Mouse (Mus musculus) hindbrain, embryonic 11.5 days (tissue): ENCODE measurements around the gene Ubtf. TPM values are rescaled to one million over a fixed set of nuclear protein-coding genes. Genes with fewer than 3 reads are reported as not detected.

Experiments
- ATAC-seq: fragments of 200-750 bp; cut with Nextera tagmentation; 2 replicates; pipeline ENCODE4 v1.8.0; 2017; ENCODE audit warnings: mild to moderate bottlenecking, moderate TSS enrichment, moderate library complexity; ENCODE audit not compliant: low FRiP score
- DNase-seq: peaks from one replicate; pipeline ENCODE4 v3.0.0-alpha.2; 2015; ENCODE audit warnings: low spot score
- H3K27ac ChIP-seq: fragments of 300-500 bp; sonication (generic); 2 replicates; pipeline ENCODE4 v1.5.1; 2014; ENCODE audit warnings: mild to moderate bottlenecking, low read depth, low read length
- H3K27me3 ChIP-seq: fragments of 300-500 bp; sonication (generic); 2 replicates; pipeline ENCODE4 v1.6.1; 2014; ENCODE audit warnings: mild to moderate bottlenecking, low read length, moderate library complexity, mixed read lengths; ENCODE audit not compliant: control insufficient read depth, insufficient read depth
- H3K36me3 ChIP-seq: fragments of 300-500 bp; sonication (generic); 2 replicates; pipeline ENCODE4 v1.6.1; 2014; ENCODE audit warnings: mild to moderate bottlenecking, low read length, moderate library complexity, mixed read lengths; ENCODE audit not compliant: control insufficient read depth, insufficient read depth
- H3K4me1 ChIP-seq: fragments of 300-500 bp; sonication (generic); replicated peaks from 2 replicates; pipeline ENCODE4 v1.6.1; 2014; ENCODE audit warnings: low read length, mixed read lengths; ENCODE audit not compliant: control insufficient read depth, insufficient read depth
- H3K4me2 ChIP-seq: fragments of 300-500 bp; sonication (generic); replicated peaks from 2 replicates; pipeline ENCODE4 v1.6.1; 2014; ENCODE audit warnings: mild to moderate bottlenecking, low read depth, low read length
- H3K4me3 ChIP-seq: fragments of 300-500 bp; sonication (generic); 2 replicates; pipeline ENCODE4 v1.5.1; 2014; ENCODE audit warnings: low read depth, low read length
- H3K9ac ChIP-seq: fragments of 300-500 bp; sonication (generic); 2 replicates; pipeline ENCODE4 v1.6.1; 2014; ENCODE audit warnings: low read depth, low read length
- H3K9me3 ChIP-seq: fragments of 300-500 bp; sonication (generic); 2 replicates; pipeline ENCODE4 v1.6.1; 2016; ENCODE audit warnings: low read length; ENCODE audit not compliant: control insufficient read depth
- WGBS: fragments of 180-500 bp; shearing (Covaris S2); extraction: QIAGEN DNeasy Blood & Tissue Kit; methylation state at CpG from one replicate; pipeline ENCODE4 v1.1.7; 2014; 5-methylcytosine and 5-hydroxymethylcytosine counted together
- polyA plus RNA-seq: library from polyadenylated mRNA; unstranded; fragments of >200 nt; fragmentation: Nextera tagmentation; extraction: Ambion mirVana; gene quantifications from 2 replicates; pipeline ENCODE4 v1.2.1, GENCODE M21; 2014

Gene Ubtf
- polyA plus RNA-seq, 1 experiment from 2014 or later = 82.1 TPM

DNA sequence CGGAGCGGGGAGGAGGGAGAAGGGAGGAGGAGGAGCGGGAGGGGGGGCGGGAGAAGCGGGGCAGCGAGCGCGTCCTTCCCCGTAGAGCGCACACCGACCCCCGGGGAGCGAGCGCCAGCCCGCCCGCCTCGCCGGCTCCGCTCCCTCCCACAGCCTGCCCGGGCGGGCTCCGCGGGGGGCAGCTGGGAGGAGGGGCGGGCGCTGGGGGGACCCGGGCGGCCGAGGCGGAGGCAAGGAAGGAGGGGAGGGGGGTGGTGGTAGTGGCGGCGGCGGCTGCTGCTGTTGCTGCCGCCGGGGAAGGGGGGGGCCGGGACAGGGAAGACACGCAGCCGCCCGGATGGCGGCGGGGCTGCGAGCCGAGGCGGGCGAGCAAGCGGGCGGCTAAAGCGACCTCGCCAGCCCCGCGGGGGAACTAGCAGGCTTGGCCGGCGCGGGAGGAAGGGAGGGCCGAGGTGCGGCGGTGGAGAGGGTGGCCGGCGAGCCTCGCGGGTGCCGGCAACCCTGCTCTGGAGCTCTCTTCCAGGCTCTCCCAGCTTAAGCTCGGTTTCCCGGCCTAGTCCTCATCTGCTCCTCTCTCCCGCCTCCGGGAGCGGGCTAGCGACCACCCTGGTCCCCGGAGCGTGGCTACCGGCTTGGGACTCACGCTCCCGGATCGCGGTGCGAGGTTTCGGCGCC lies 1.5 kb downstream of the Ubtf start:
- Histone ChIP-seq H3K9me3 (no peaks in the 10 kb centered on the region), H3K36me3 (0 out of 2 replicates have a peak, but pooled peaks cover 3% of the 10 kb centered on the region), H3K27me3 (no peaks in the 10 kb centered on the region), H3K4me1 (peaks cover 2% of the 10 kb centered on the region; the same call in 1 of the 2 replicates), H3K9ac (peak overlapping the region; percentile 100), H3K27ac (peak overlapping the region; percentile 99), H3K4me2 (peak overlapping the region; percentile 90), H3K4me3 (peak overlapping the region; percentile 100)
- ATAC-seq = peak; percentile 57
- under 1% methylated on average over 45 of the region's 77 CpGs for WGBS
- DNase-seq = peak; percentile 80

DNA sequence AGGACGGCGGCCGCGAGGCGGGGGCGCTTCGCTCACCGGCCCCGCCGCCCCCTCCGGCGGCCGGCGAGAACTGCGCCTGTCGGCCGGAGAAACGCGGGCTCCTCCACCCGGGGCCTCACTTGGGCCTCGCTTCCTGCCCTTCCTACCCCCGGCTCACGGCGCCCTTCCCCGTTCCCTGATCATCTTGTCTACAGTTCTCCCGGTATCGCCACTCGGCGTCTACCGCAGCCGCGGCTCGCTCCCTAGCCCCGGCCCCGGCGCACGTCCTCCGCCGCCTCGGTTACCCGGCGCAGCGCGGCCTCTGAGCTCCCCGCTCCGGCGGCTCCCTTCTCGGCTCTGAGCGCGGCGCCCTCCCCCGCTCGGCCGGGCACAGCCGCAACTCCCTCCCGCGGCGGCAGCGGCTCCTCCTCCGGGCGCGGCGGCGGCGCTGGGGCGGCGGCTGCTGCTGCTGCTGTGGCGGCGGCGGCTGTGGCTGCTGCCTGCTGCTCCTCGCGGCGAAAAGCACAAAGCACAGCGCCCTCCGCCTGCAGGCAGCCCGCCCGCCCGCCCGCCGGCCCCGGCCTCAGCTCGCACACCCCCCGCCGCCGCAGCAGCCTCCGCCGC lies 2.1 kb downstream of the Ubtf start:
- H3K4me1 ChIP-seq = peaks cover 2% of the 10 kb centered on the region; the same call in 1 of the 2 replicates
- peak overlapping the region; percentile 99 for H3K27ac ChIP-seq
- WGBS = under 1% methylated on average over 53 of the region's 87 CpGs
- H3K4me3 ChIP-seq = peak overlapping the region; percentile 100
- peak overlapping the region; percentile 90 for H3K4me2 ChIP-seq
- DNase-seq (peak; percentile 83), ATAC-seq (peak; percentile 21; the same call in 1 of the 2 replicates)
- peak overlapping the region; percentile 100 for H3K9ac ChIP-seq
- H3K9me3 ChIP-seq = no peaks in the 10 kb centered on the region
- no peaks in the 10 kb centered on the region for H3K27me3 ChIP-seq
- H3K36me3 ChIP-seq = 0 out of 2 replicates have a peak, but pooled peaks cover 3% of the 10 kb centered on the region

DNA sequence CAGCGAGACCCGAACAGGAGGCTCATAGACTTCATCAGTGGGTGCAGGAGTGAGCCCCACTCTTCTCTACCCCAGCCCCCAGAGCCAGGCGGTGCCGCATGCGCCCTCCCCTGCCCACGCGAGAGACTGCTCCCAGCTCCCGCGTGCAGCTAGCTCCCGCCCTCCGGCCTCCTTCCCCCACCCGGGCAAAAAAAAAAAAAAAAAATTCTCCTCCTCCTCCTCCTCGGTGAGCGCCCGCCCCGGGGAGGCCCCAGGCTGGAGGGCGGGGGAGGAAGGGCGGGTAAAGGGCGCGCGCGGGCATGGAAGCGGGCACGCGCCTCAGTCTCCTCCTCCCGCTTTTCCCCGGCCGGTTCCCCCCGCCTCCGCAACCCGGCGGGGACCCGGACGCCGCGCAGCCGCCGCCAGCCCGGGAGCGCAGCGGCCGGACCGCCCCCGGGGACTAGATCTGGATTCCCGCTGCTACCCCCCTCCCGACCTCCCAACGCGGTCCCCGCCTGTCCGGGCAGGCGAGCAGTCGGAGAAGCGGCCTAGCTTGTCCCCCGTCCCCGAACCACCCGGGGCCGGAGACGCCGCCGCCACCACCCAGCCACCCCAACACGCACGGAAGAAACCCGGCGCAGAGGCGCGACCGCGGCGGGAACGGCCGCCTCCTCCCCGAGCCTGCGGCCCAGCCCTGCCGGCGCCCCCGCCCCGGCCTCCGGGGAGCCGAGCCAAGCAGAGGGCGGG lies 2.8 kb downstream of the Ubtf start:
- peak overlapping the region; percentile 90 for H3K4me2 ChIP-seq
- ATAC-seq = peak; percentile 39
- peaks cover 2% of the 10 kb centered on the region; the same call in 1 of the 2 replicates for H3K4me1 ChIP-seq
- H3K4me3 ChIP-seq = peak overlapping the region; percentile 100
- H3K9ac ChIP-seq = peak overlapping the region; percentile 100
- H3K27ac ChIP-seq = peak overlapping the region; percentile 99
- H3K36me3 ChIP-seq = 0 out of 2 replicates have a peak, but pooled peaks cover 3% of the 10 kb centered on the region
- H3K27me3 ChIP-seq = no peaks in the 10 kb centered on the region
- under 1% methylated on average over 57 of the region's 80 CpGs for WGBS
- no peaks in the 10 kb centered on the region for H3K9me3 ChIP-seq
- DNase-seq = peak; percentile 88

DNA sequence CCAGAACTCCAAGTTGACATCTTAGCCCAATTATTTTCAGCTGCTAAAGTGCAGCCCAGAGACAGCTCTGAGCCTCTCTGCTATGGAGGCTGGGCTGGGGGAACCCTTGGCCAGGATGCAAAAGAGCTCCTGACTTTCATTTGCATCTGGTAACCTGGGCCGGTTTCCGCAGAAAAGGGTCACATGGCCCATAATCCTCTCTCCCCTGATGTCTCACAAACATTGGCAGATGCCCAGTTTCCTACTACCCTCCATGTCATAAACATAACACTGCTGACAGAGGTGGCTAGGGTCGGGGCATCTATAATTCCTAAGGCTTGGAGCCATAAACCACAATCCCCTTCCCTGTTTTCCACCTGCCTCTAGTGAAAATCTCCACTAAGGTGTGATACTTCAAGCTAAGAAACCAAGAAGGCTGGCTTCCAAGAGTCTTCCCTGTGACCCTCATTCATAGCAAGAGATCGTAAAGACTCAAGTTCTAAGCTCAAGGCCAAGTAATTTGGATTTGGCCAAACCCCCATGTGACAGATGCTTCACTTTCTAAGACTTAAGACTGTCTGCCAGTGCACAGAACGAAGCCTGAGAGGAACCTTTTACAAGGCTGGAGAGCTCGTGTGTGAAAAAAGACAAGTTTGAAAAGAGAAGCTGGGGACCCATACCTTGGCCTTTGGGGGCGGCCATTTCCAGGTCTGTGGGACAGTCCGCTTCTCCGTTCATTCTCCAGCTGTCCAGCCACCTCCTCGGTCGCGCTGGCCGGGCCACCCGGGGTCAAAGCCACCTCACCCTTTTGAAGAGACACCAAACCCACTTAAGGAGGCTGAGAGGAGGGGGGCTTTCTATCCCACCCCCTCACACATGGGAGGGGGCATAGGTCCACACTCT lies 3.6 kb downstream of the Ubtf start:
- DNase-seq (no peak), ATAC-seq (peak; percentile 3; the same call in 1 of the 2 replicates)
- H3K4me1 ChIP-seq = peaks cover 2% of the 10 kb centered on the region; the same call in 1 of the 2 replicates

DNA sequence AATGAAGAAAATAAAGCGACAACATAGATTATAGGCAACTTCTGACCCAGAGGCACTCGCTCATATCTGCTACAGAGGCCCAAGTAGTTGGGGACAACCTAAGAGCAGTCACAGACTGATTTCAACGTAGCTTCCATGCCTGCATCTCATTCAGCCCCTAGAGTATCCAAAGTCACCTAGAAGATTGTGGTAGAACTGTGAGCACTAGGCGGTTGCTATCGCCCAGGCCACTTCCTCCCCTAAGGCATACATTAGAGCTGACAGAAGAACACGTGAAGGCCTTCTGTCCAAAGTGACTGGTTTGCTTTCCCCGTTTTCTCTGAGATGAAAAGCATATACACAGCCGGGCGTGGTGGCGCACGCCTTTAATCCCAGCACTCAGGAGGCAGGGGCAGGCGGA lies 5.2 kb downstream of the Ubtf start:
- Histone ChIP-seq H3K4me2 (no peak overlapping the region), H3K27me3 (no peaks in the 10 kb centered on the region), H3K4me1 (peaks cover 7% of the 10 kb centered on the region; the same call in 1 of the 2 replicates), H3K27ac (no peak overlapping the region), H3K9me3 (no peaks in the 10 kb centered on the region), H3K9ac (no peak overlapping the region), H3K36me3 (0 out of 2 replicates have a peak, but pooled peaks cover 3% of the 10 kb centered on the region), H3K4me3 (no peak overlapping the region)
- no peak for ATAC-seq
- WGBS = 92% methylated on average over 12 of the region's 12 CpGs
- DNase-seq = no peak

More for the DNA sequence above, 3.6 kb downstream of the Ubtf start:
- 0 out of 2 replicates have a peak, but pooled peaks cover 3% of the 10 kb centered on the region for H3K36me3 ChIP-seq
- peak overlapping the region; percentile 100 for H3K4me3 ChIP-seq
- H3K4me2 ChIP-seq = peak overlapping the region; percentile 90
- H3K27ac ChIP-seq = peak overlapping the region; percentile 99
- H3K27me3 ChIP-seq = no peaks in the 10 kb centered on the region
- WGBS = 22% methylated on average over 14 of the region's 14 CpGs
- peak overlapping the region; percentile 100 for H3K9ac ChIP-seq
- H3K9me3 ChIP-seq = no peaks in the 10 kb centered on the region

DNA sequence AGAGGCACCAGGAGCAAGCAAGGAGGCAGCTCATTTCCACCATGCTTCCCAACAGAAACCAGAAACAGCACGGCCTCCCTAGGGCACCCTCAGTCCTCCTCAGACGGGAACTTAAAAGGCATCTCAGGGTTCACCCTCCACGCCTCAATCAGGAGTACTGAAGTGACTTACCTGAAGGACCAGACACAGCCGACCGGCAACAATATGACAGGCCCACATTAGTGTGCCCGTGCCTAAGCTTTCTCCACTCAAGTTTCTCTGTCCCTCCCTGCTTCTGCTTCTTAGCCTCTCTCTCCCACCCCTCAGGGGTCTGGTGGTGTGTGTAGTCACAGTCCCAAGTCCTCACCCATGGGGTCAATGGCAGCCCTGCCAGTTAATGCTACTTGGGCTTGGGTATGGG lies 7.0 kb downstream of the Ubtf start:
- ATAC-seq = no peak
- 0 out of 2 replicates have a peak, but pooled peaks cover 3% of the 10 kb centered on the region for H3K36me3 ChIP-seq
- H3K4me1 ChIP-seq = peaks cover 7% of the 10 kb centered on the region; the same call in 1 of the 2 replicates
- DNase-seq = no peak
- H3K27ac ChIP-seq = no peak overlapping the region
- no peaks in the 10 kb centered on the region for H3K9me3 ChIP-seq
- 92% methylated on average over 6 of the region's 6 CpGs for WGBS
- no peak overlapping the region for H3K4me2 ChIP-seq
- no peak overlapping the region for H3K9ac ChIP-seq
- no peak overlapping the region for H3K4me3 ChIP-seq
- H3K27me3 ChIP-seq = no peaks in the 10 kb centered on the region

DNA sequence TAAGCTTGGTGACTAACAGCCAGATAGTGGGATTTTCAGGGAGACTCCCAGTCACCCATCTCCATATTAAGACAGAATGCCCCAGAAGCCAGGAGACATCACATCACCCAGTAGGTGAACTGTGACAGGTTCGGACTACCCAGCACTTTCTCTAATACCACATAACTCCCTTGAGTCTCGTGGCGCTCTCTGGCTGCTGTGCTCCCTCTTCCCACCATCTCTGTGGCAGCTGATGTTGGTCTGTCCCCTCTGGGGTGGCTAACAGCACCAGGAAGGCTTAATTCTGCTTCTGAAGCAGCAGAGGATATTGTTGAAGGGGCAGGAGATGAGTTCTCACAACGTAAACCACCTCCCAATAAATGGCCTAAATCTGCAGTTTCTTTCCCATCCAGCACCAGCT lies 7.6 kb downstream of the Ubtf start:
- Histone ChIP-seq H3K27me3 (no peaks in the 10 kb centered on the region), H3K4me3 (no peak overlapping the region), H3K9me3 (no peaks in the 10 kb centered on the region), H3K4me2 (no peak overlapping the region), H3K36me3 (peaks cover 5% of the 10 kb centered on the region), H3K27ac (no peak overlapping the region), H3K4me1 (peaks cover 7% of the 10 kb centered on the region; the same call in 1 of the 2 replicates), H3K9ac (no peak overlapping the region)
- DNase-seq (no peak), ATAC-seq (no peak)
- 91% methylated on average over 4 of the region's 4 CpGs for WGBS
